Mouse (Mus musculus) limb, embryonic 13.5 days (tissue): Measurements from ENCODE around the gene Capn12. TPM values are rescaled to one million over a fixed set of nuclear protein-coding genes. Genes with fewer than 3 reads are reported as not detected.
"Not testable (repeated sequence)": the region's sequence is repeated elsewhere in the genome, so short reads cannot be mapped to it uniquely, and the experiment has no call there.

Experiments used
- ATAC-seq: fragments of 200-750 bp; cut with Nextera tagmentation; 2 replicates; pipeline ENCODE4 v1.8.0; 2017; ENCODE audit warnings: low read depth, moderate number of reproducible peaks, moderate TSS enrichment; ENCODE audit not compliant: low FRiP score
- H3K27ac ChIP-seq: fragments of 300-500 bp; sonication (generic); 2 replicates; pipeline ENCODE4 v1.5.1; 2015; ENCODE audit warnings: inconsistent platforms, mild to moderate bottlenecking, moderate library complexity
- H3K27me3 ChIP-seq: fragments of 300-500 bp; sonication (generic); 2 replicates; pipeline ENCODE4 v1.6.1; 2015; ENCODE audit warnings: mild to moderate bottlenecking, inconsistent platforms
- H3K36me3 ChIP-seq: fragments of 300-500 bp; sonication (generic); 2 replicates; pipeline ENCODE4 v1.6.1; 2015; ENCODE audit warnings: inconsistent platforms, mild to moderate bottlenecking, moderate library complexity
- H3K4me1 ChIP-seq: fragments of 300-500 bp; sonication (generic); 2 replicates; pipeline ENCODE4 v1.6.1; 2015; ENCODE audit warnings: inconsistent platforms
- H3K4me2 ChIP-seq: fragments of 300-500 bp; sonication (generic); replicated peaks from 2 replicates; pipeline ENCODE4 v1.6.1; 2015; ENCODE audit warnings: inconsistent platforms, mild to moderate bottlenecking, moderate library complexity
- H3K4me3 ChIP-seq: fragments of 300-500 bp; sonication (generic); 2 replicates; pipeline ENCODE4 v1.5.1; 2015; ENCODE audit warnings: moderate library complexity, mild to moderate bottlenecking, inconsistent platforms
- H3K9ac ChIP-seq: fragments of 300-500 bp; sonication (generic); 2 replicates; pipeline ENCODE4 v1.6.1; 2015; ENCODE audit warnings: mild to moderate bottlenecking, inconsistent platforms
- H3K9me3 ChIP-seq: fragments of 300-500 bp; sonication (generic); 2 replicates; pipeline ENCODE4 v1.6.1; 2016; ENCODE audit warnings: inconsistent platforms
- WGBS: fragments of 180-500 bp; shearing (Covaris S2); methylation state at CpG from one replicate; pipeline ENCODE4 v1.1.7; 2015; 5-methylcytosine and 5-hydroxymethylcytosine counted together
- polyA plus RNA-seq: library from polyadenylated mRNA; unstranded; fragments of >200 nt; fragmentation: Nextera tagmentation; extraction: Ambion mirVana; gene quantifications from 2 replicates; pipeline ENCODE4 v1.2.1, GENCODE M21; 2015

Capn12 gene
- polyA plus RNA-seq, 1 experiment from 2014 or later = 0.94 TPM

DNA sequence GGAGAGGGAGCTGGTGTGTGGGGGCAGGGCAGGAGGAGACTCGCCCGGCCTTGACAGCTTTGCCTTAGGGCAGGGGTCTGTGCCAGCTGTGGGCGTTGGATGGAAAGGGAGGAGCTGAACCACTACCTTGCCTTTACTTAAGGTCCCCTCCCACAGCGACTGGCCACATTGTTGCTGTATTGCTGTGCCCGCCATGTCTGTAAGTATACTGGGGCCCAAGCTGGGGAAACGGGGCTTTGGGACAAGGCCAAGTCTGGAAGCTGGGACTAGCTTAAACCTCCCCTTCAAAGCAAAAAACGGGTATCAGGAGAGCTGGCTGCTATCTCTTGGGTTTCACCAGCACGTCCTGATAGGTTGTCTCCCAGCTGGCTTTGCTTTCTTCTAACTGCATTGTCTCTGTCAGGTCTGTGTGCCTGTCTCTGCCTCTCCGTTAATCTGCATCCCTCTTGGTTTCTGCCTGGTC, 16.9 kb upstream of the Capn12 start:
- WGBS = 38% methylated on average over 9 of the region's 9 CpGs

DNA sequence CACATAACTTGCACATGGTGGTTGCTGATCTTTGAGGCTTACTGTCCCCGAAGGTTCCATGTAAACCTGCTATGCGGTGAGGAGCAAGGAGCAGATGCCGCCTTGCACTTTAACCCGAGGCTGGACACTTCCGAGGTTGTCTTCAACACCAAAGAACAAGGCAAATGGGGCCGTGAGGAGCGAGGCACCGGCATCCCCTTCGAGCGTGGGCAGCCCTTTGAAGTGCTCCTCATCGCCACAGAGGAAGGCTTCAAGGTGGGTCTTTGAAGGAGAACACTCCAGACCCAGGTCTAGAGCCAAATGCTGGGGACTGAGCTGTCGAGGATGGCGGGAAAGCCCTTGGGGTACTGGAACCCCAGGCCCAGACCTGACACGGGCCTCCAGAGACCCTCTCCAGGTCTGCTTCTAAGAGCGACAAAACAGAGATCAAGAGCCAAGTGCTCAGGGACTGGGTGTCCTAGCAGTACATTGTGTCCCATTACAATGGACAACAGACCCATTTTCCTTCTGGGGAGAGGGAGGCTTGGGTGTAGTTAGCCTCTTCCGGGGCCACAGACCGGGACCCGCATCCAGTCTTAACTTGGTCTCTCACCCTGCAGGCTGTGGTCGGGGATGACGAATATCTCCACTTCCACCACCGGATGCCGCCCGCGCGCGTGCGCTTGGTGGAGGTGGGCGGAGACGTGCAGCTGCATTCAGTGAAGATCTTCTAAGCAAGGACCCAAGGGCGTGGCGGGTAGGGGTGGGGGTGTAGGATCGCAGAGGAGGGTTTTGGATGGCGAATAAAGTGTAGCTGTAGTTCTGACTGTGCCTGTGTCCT, 15.5 kb upstream of the Capn12 start:
- Histone ChIP-seq H3K36me3 (no peaks in the 10 kb centered on the region), H3K27me3 (no peaks in the 10 kb centered on the region), H3K4me2 (peak overlapping the region; percentile 57), H3K27ac (no peak overlapping the region; the same call in 1 of the 2 replicates), H3K4me3 (peak overlapping the region; percentile 26), H3K9ac (0 out of 2 replicates have a peak overlapping the region, but pooled peaks have one; percentile 27), H3K4me1 (peaks cover 26% of the 10 kb centered on the region), H3K9me3 (0 out of 2 replicates have a peak, but pooled peaks cover 4% of the 10 kb centered on the region)
- 41% methylated on average over 33 of the region's 33 CpGs for WGBS
- ATAC-seq = peak; percentile 46; the same call in 1 of the 2 replicates

More for the DNA sequence above, 16.9 kb upstream of the Capn12 start:
- H3K36me3 ChIP-seq = no peaks in the 10 kb centered on the region
- 0 out of 2 replicates have a peak overlapping the region, but pooled peaks have one; percentile 44 for H3K27ac ChIP-seq
- ATAC-seq = peak; percentile 10; the same call in 1 of the 2 replicates
- H3K9me3 ChIP-seq = 0 out of 2 replicates have a peak, but pooled peaks cover 4% of the 10 kb centered on the region
- H3K4me2 ChIP-seq = peak overlapping the region; percentile 38
- H3K4me3 ChIP-seq = peak overlapping the region; percentile 2; the same call in 1 of the 2 replicates
- no peaks in the 10 kb centered on the region for H3K27me3 ChIP-seq
- peaks cover 26% of the 10 kb centered on the region for H3K4me1 ChIP-seq
- H3K9ac ChIP-seq = no peak overlapping the region; the same call in 1 of the 2 replicates

DNA sequence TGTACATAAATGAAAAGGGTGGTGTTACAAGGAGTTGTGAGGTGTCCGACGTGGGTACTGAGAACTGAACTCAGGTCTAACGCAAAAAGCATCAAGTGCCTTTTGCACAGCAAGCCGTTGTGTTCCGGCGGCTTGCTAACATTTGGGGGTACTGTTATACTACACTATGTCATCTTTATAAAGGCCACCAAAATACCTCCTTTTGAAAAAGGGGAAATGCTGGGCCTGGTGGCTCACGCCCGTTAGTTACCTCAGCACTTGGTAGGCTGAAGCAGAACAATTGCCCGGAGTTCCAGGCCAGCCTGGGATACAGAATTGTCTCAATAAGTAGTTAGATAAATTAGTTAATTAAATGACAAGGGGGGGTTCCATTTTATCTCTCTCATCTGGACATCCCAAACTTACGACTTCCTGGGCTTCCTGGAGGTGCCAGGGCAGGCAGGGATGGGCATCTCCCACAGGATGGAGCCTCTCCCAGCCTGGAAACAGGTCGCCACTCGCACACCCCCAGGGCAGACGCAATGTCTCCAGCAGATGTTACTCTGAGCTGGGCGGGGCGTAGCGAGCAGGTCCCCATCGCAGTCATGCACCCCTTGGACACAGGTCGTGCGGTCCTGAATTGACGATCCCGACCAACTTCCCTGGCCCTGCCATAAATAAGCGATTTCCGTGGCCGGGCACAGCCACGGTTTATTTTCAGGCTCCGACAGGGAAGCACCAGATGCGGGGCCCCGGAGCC, 14.3 kb upstream of the Capn12 start:
- Histone ChIP-seq H3K36me3 (no peaks in the 10 kb centered on the region), H3K27me3 (no peaks in the 10 kb centered on the region), H3K4me1 (peaks cover 26% of the 10 kb centered on the region), H3K9ac (no peak overlapping the region), H3K4me3 (no peak overlapping the region), H3K27ac (no peak overlapping the region), H3K9me3 (no peaks in the 10 kb centered on the region), H3K4me2 (no peak overlapping the region)
- no peak for ATAC-seq
- 89% methylated on average over 28 of the region's 28 CpGs for WGBS

DNA sequence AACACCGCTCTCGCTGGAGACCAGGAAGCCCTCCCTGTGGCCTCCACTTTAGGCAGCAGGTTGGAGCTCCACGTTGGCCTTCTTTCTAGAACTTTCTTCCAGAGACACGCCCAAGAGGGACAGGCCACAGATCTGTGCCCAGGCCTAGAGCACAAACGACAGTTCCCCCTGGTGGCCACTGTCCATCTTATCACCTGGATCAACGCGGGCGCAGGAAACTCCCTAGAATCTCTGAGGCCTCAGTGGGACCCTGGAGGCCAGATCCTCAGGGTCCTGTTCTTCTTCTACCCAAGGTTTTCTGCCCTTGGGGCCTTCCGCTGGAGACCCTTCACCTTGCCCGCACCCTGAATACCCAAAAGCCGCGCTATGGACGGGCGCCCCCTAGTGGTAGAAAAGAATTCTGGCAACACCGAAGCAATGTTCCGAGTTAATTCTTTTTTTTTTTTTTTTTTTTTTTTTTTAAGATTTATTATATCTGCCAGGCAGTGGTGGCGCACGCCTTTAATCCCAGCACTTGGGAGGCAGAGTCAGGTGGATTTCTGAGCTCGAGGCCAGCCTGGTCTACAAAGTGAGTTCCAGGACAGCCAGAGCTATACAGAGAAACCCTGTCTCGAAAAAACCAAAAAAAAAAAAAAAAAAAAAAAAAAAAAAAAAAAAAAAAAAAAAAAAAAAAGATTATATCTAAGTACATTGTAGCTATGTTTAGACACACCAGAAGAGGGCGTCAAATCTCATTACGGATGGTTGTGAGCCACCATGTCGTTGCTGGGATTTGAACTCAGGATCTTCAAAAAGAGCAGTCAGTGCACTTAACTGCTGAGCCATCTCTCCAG, 13.5 kb upstream of the Capn12 start:
- ATAC-seq, H3K4me3 ChIP-seq, H3K27ac ChIP-seq, H3K36me3 ChIP-seq, H3K27me3 ChIP-seq, H3K9me3 ChIP-seq, H3K9ac ChIP-seq: not testable (repeated sequence)
- Histone ChIP-seq H3K4me1 (peaks cover 26% of the 10 kb centered on the region), H3K4me2 (0 out of 2 replicates have a peak overlapping the region, but pooled peaks have one; percentile 36)
- WGBS = 30% methylated on average over 23 of the region's 23 CpGs

DNA sequence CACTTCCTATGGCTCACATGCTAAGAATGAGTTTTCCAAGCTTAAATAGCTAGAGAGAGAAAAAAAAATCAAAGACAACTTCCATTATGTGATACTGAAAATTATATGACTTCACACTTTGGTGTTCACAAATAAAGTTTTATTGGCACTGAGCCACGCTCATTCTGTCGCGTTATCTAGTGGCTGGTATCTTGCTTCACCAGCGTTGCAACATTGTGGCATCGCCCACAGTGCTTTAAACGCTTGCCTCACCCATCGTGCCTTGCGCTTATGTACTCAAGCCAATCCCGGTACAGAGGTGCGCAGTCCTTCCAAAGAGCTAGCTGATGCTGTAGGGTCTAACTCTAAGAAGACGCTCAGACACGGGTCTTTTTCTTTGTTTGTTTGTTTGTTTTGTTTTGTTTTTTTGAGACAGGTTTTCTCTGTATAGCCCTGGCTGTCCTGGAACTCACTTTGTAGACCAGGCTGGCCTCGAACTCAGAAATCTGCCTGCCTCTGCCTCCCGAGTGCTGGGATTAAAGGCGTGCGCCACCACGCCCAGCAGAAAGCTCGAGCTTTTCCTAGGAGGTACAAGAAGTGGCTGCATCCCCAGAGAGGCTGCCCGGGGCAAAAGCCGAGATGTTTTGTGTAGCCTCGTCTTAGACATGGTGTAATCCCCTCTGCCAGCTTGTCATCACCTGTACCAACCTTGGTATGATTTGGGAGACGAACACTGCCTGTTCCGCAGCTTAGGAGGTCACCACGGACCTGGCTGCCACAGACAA, 10.1 kb upstream of the Capn12 start:
- H3K36me3 ChIP-seq = no peaks in the 10 kb centered on the region
- no peak overlapping the region for H3K4me2 ChIP-seq
- H3K4me1 ChIP-seq = peaks cover 9% of the 10 kb centered on the region; the same call in 1 of the 2 replicates
- H3K9ac ChIP-seq = no peak overlapping the region
- no peaks in the 10 kb centered on the region for H3K27me3 ChIP-seq
- no peaks in the 10 kb centered on the region for H3K9me3 ChIP-seq
- ATAC-seq = no peak
- H3K4me3 ChIP-seq = no peak overlapping the region
- no peak overlapping the region for H3K27ac ChIP-seq
- WGBS = 87% methylated on average over 24 of the region's 24 CpGs

DNA sequence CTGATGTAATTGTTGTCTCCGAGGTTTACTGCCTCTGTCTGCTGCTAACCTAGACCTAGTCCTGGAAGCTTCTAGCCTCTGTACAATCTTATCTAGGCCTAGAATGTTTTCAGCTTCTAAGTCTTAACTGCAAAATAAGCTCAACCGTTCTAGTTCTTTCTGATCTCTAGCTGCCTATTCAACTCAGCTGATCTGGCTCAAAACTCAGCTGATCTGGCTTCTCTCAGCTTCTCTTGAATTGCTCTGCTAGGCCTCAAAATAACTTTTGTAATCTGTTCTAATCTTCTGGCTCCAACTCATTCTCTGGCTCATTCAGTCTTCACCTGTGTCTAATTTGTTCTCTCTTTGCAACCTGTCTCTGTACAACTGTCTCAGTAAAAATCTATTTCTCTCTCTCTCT, 6.7 kb upstream of the Capn12 start:
- Histone ChIP-seq H3K27me3 (no peaks in the 10 kb centered on the region), H3K4me3 (no peak overlapping the region), H3K9ac (no peak overlapping the region), H3K36me3 (no peaks in the 10 kb centered on the region), H3K27ac (no peak overlapping the region), H3K4me1 (0 out of 2 replicates have a peak, but pooled peaks cover 5% of the 10 kb centered on the region), H3K4me2 (no peak overlapping the region), H3K9me3 (no peaks in the 10 kb centered on the region)
- WGBS = 36% methylated on average over 2 of the region's 2 CpGs
- no peak for ATAC-seq

DNA sequence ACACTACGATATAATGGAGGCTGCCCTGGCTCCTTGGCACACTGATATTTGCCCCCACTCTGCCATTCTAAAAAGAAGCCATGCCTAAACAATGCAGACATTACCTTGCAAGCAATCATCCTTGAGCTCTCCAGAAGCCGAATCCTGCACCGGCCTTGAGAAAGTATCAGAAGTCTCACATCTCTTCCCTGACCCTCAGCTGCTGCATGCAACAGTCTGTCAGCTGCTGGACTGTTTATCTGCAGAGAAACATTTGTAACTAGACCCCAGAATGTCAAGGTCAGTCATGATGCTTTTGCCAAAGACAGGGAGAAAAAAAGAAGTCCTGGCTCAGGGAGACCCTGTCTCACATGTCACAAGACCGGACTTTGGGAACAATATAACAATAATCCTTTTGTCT, 5.1 kb upstream of the Capn12 start:
- no peaks in the 10 kb centered on the region for H3K9me3 ChIP-seq

DNA sequence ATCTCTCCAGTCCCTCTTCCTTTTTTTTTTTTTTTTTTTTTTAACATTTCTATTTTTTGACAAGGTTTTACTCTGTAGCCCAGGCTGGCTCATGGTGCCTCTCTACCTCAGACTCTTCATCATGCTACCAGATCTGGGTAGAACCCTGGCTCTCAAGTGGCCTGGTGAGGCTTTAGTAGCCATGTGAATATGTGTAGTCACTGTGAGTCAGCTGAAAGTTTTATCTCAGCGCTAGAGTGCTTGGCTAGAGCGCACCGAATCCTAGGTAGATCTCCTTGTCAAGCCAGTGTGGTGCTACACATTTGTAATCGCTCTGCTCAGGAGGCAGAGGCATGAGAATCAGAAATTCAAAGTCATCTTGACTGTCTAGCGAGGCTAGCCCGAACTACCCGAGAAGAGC, 4.1 kb upstream of the Capn12 start:
- Histone ChIP-seq H3K4me2 (no peak overlapping the region), H3K4me1 (peaks cover 12% of the 10 kb centered on the region; the same call in 1 of the 2 replicates), H3K4me3 (no peak overlapping the region), H3K9ac (no peak overlapping the region), H3K27me3 (no peaks in the 10 kb centered on the region), H3K27ac (no peak overlapping the region), H3K36me3 (no peaks in the 10 kb centered on the region), H3K9me3 (no peaks in the 10 kb centered on the region)
- no peak for ATAC-seq
- 88% methylated on average over 7 of the region's 7 CpGs for WGBS

More for the DNA sequence above, 5.1 kb upstream of the Capn12 start:
- no peak overlapping the region for H3K4me2 ChIP-seq
- 0 out of 2 replicates have a peak, but pooled peaks cover 8% of the 10 kb centered on the region for H3K4me1 ChIP-seq
- H3K4me3 ChIP-seq = no peak overlapping the region
- no peaks in the 10 kb centered on the region for H3K27me3 ChIP-seq
- no peak overlapping the region for H3K9ac ChIP-seq
- no peaks in the 10 kb centered on the region for H3K36me3 ChIP-seq
- WGBS = 83% methylated on average over 4 of the region's 4 CpGs
- ATAC-seq = no peak
- no peak overlapping the region for H3K27ac ChIP-seq

DNA sequence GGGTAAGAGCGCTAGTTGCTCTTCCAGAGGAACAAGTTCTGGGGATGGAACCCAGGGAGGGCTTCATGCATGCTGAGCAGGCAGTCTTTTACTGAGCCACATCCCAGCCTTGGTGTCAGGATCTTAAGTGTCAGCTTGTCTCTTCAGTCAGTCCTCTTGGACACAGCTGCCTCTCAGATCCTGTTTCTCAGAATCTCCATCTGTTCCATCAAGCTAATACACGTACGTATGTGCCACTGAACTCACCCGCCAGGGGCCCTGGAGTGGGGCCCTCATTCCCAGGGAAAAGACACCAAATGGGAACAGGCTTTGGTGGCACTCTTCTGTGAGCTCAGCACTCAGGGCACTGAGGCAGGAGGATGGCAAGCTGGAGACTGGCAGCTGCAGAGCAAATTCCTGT, 3.4 kb upstream of the Capn12 start:
- H3K27ac ChIP-seq = no peak overlapping the region
- ATAC-seq = no peak
- 67% methylated on average over 4 of the region's 4 CpGs for WGBS

DNA sequence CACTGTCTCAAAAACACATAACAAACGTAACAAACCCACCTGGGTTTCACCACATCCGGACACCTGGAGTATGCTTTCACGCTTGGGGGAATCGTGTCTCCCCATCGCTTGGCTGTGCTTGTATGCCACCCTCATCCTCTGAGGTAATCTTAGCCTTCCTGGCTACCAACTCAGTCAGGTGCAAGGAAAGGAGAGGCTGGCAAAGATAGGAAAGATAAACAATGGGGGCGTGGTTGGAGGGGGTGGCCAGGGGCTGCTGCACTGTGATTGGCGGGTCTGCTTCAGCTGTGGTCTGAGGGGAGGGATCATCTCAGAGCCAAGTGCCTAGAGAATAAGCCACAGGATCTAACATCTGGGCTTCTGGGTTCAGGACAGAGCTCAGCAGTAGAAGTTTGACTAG, 1.6 kb upstream of the Capn12 start:
- 70% methylated on average over 7 of the region's 7 CpGs for WGBS
- Histone ChIP-seq H3K4me1 (peaks cover 6% of the 10 kb centered on the region; the same call in 1 of the 2 replicates), H3K4me3 (no peak overlapping the region), H3K36me3 (no peaks in the 10 kb centered on the region), H3K27me3 (no peaks in the 10 kb centered on the region), H3K4me2 (no peak overlapping the region), H3K27ac (no peak overlapping the region), H3K9ac (no peak overlapping the region), H3K9me3 (no peaks in the 10 kb centered on the region)
- no peak; the same call in 1 of the 2 replicates for ATAC-seq

More for the DNA sequence above, 3.4 kb upstream of the Capn12 start:
- Histone ChIP-seq H3K27me3 (no peaks in the 10 kb centered on the region), H3K4me1 (peaks cover 12% of the 10 kb centered on the region; the same call in 1 of the 2 replicates), H3K4me3 (no peak overlapping the region), H3K9ac (no peak overlapping the region), H3K9me3 (no peaks in the 10 kb centered on the region), H3K4me2 (no peak overlapping the region), H3K36me3 (no peaks in the 10 kb centered on the region)

DNA sequence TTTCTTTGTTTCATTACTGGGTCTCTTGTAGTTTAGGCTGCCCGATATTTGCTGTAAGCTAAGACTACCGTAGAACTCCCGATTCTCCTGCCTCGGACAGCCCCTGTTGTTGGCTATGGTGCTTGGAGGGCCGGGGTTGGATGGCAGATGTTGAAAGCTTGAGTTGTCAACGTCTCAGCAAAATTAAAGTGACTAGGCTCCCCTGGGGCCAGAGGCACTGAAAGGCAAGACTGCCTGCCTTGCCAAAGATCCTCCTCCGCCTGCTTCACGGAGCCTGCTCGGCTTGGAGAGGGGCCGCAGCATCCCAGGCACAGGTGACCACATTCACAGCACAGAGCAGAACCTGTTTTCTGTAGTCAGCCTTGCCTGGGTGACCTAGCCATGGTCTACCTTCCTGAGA, 668 bp upstream of the Capn12 start:
- Histone ChIP-seq H3K4me1 (peaks cover 6% of the 10 kb centered on the region; the same call in 1 of the 2 replicates), H3K4me3 (no peak overlapping the region), H3K9ac (no peak overlapping the region), H3K27me3 (no peaks in the 10 kb centered on the region), H3K27ac (no peak overlapping the region), H3K9me3 (no peaks in the 10 kb centered on the region), H3K36me3 (no peaks in the 10 kb centered on the region), H3K4me2 (no peak overlapping the region)
- WGBS = 75% methylated on average over 10 of the region's 10 CpGs
- no peak for ATAC-seq
